Mouse (Mus musculus) heart, adult 2 months (tissue): ENCODE measurements around the gene Cntrl. TPM values are rescaled to one million over a fixed set of nuclear protein-coding genes. Genes with fewer than 3 reads are reported as not detected.

Source experiments
- DNase-seq, 2 experiments: peaks; one replicate each; pipeline ENCODE4 v3.0.0; 2021
- H3K27ac ChIP-seq: fragments of 200-600 bp; 2 replicates; pipeline ENCODE4 v1.8.1; 2022
- H3K27me3 ChIP-seq: fragments of 200-500 bp; 2 replicates; pipeline ENCODE4 v1.6.1; 2012; ENCODE audit warnings: mild to moderate bottlenecking, low read length, inconsistent platforms, mixed read lengths; ENCODE audit not compliant: control insufficient read depth, insufficient read depth
- H3K36me3 ChIP-seq: fragments of 200-500 bp; 2 replicates; pipeline ENCODE4 v1.6.1; 2012; ENCODE audit warnings: low read length, inconsistent platforms; ENCODE audit not compliant: control insufficient read depth, insufficient read depth
- H3K4me1 ChIP-seq: fragments of 200-500 bp; 2 replicates; pipeline ENCODE4 v1.6.1; 2011; ENCODE audit warnings: low read length; ENCODE audit not compliant: control insufficient read depth, insufficient read depth
- H3K4me3 ChIP-seq: fragments of 200-600 bp; 2 replicates; pipeline ENCODE4 v1.8.1; 2022
- H3K79me2 ChIP-seq: fragments of 200-500 bp; replicated peaks from 2 replicates; pipeline ENCODE4 v1.6.1; 2012; ENCODE audit warnings: mild to moderate bottlenecking, inconsistent platforms, low read length, moderate library complexity, mixed read lengths; ENCODE audit not compliant: control insufficient read depth, insufficient read depth
- H3K9ac ChIP-seq: fragments of 200-500 bp; 2 replicates; pipeline ENCODE4 v1.6.1; 2012; ENCODE audit warnings: low read depth, mild to moderate bottlenecking, control low read depth, inconsistent platforms, low read length, mixed read lengths
- CTCF ChIP-seq: fragments of 200-600 bp; IDR thresholded peaks from 2 replicates; pipeline ENCODE4 v1.8.1; 2022; ENCODE audit warnings: antibody characterized with exemption, mild to moderate bottlenecking, moderate library complexity
- EP300 ChIP-seq: fragments of 200-500 bp; IDR thresholded peaks from 2 replicates; pipeline ENCODE4 v1.6.1; 2011; ENCODE audit warnings: low read depth, low read length, control low read depth; ENCODE audit not compliant: insufficient read depth
- POLR2A ChIP-seq: fragments of 200-500 bp; IDR thresholded peaks from 2 replicates; pipeline ENCODE4 v1.6.1; 2011; ENCODE audit warnings: mild to moderate bottlenecking, low read depth, low read length, control low read depth; ENCODE audit not compliant: insufficient read depth
- WGBS: fragments of 180-500 bp; shearing (Covaris S2); methylation state at CpG from one replicate; pipeline ENCODE4 v1.1.7; 2018; 5-methylcytosine and 5-hydroxymethylcytosine counted together
- intact Hi-C: fragments of 180-260 bp; cut with DNase I; formaldehyde crosslinking; loops from one replicate; pipeline ENCODE4 v1.15.1; 2025
- polyA plus RNA-seq: library from polyadenylated mRNA; depleted of rRNA; stranded (reverse); fragments of >200 nt; gene quantifications from 2 replicates; pipeline ENCODE4 v1.2.3, GENCODE M21; 2012; rRNA removed
- total RNA-seq, 2 experiments: library from RNA; stranded (reverse); gene quantifications; 2 replicates each; pipeline ENCODE4 v1.2.3; 2021

Cntrl gene
- total and polyA plus RNA-seq, 3 experiments = 5.0 to 6.5 (median 5.3) TPM

GRCm38 (mm10) chr2:35218736-35219135 is 109.4 kb downstream of the Cntrl start:
- no peaks in the 10 kb centered on the region for H3K4me1 ChIP-seq
- no peak overlapping the region for H3K4me3 ChIP-seq
- H3K36me3 ChIP-seq = no peaks in the 10 kb centered on the region
- no peaks in the 10 kb centered on the region for H3K27me3 ChIP-seq
- H3K27ac ChIP-seq = no peak overlapping the region
- no peaks in the 10 kb centered on the region for H3K79me2 ChIP-seq
- 97% methylated on average over 3 of the region's 3 CpGs for WGBS
- TF ChIP-seq EP300 (no peak), POLR2A (no peak), CTCF (no peak)
- intact Hi-C loops = no loop called here
- no peak for DNase-seq
- no peak overlapping the region for H3K9ac ChIP-seq

GRCm38 (mm10) chr2:35222822-35223391 is 113.6 kb downstream of the Cntrl start:
- no peak overlapping the region for H3K9ac ChIP-seq
- intact Hi-C loops = no loop called here
- H3K4me3 ChIP-seq = no peak overlapping the region
- no peaks in the 10 kb centered on the region for H3K4me1 ChIP-seq
- H3K36me3 ChIP-seq = no peaks in the 10 kb centered on the region
- 55% methylated on average over 6 of the region's 6 CpGs for WGBS
- DNase-seq = no peak
- no peaks in the 10 kb centered on the region for H3K79me2 ChIP-seq
- H3K27ac ChIP-seq = no peak overlapping the region
- no peak for TF ChIP-seq POLR2A
- no peak for TF ChIP-seq CTCF
- TF ChIP-seq EP300 = no peak
- no peaks in the 10 kb centered on the region for H3K27me3 ChIP-seq

- TF ChIP-seq EP300 = no peak
- TF ChIP-seq CTCF = no peak
- no peak for TF ChIP-seq POLR2A
- no peak overlapping the region for H3K27ac ChIP-seq
- WGBS = 90% methylated on average over 15 of the region's 15 CpGs
- no peaks in the 10 kb centered on the region for H3K79me2 ChIP-seq
- no peak overlapping the region for H3K4me3 ChIP-seq
- intact Hi-C loops = no loop called here
- H3K4me1 ChIP-seq = no peaks in the 10 kb centered on the region
- no peaks in the 10 kb centered on the region for H3K27me3 ChIP-seq
- no peak overlapping the region for H3K9ac ChIP-seq
- no peaks in the 10 kb centered on the region for H3K36me3 ChIP-seq
- DNase-seq = no peak
These were observed 115.0 kb downstream of the Cntrl start for GRCm38 (mm10) chr2:35224285-35224684.

- Histone ChIP-seq H3K27ac (no peak overlapping the region), H3K4me1 (no peaks in the 10 kb centered on the region; the same call in 1 of the 2 replicates), H3K27me3 (no peaks in the 10 kb centered on the region), H3K4me3 (no peak overlapping the region), H3K9ac (no peak overlapping the region), H3K36me3 (no peaks in the 10 kb centered on the region), H3K79me2 (no peaks in the 10 kb centered on the region)
- intact Hi-C loops = no loop called here
- TF ChIP-seq CTCF (no peak), EP300 (no peak), POLR2A (no peak)
- DNase-seq = no peak
- 79% methylated on average over 4 of the region's 4 CpGs for WGBS
These were observed 118.9 kb downstream of the Cntrl start for GRCm38 (mm10) chr2:35228145-35228544.

Other genes with a start within 250 kb of the Cntrl start
- under 1 TPM; 0.37 to 0.61 TPM for gene Cutal, start 235.1 kb upstream of the Cntrl start, total RNA-seq
- gene Cutal, start 235.1 kb upstream of the Cntrl start, polyA plus RNA-seq = 1.7 and 2.9 TPM in 2 replicates
- gene Psmd5, start 234.5 kb upstream of the Cntrl start, total RNA-seq = 10 to 100 TPM; 11.3 to 12.9 TPM
- 8.1 and 13.8 TPM in 2 replicates for gene Psmd5, start 234.5 kb upstream of the Cntrl start, polyA plus RNA-seq
- gene Phf19, start 195.5 kb upstream of the Cntrl start, total RNA-seq = 1 to 10 TPM in 1 of 2 experiments, under 1 TPM in 1; 0.76 to 1.1 TPM
- gene Phf19, start 195.5 kb upstream of the Cntrl start, polyA plus RNA-seq = 0.80 and 0.91 TPM in 2 replicates
- 1 to 10 TPM; 1.2 TPM for gene Traf1, start 147.7 kb upstream of the Cntrl start, total RNA-seq
- 2.0 and 2.5 TPM in 2 replicates for gene Traf1, start 147.7 kb upstream of the Cntrl start, polyA plus RNA-seq
- not detected for gene Hc, start 48.1 kb upstream of the Cntrl start, total RNA-seq
- 0.06 and 0.26 TPM in 2 replicates for gene Hc, start 48.1 kb upstream of the Cntrl start, polyA plus RNA-seq
- gene AI182371, start 7.9 kb upstream of the Cntrl start, total RNA-seq = not detected
- 0.14 and 0.35 TPM in 2 replicates for gene AI182371, start 7.9 kb upstream of the Cntrl start, polyA plus RNA-seq
- 100 to 1,000 TPM; 129 to 135 TPM for gene Rab14, start 91.6 kb downstream of the Cntrl start, total RNA-seq
- gene Rab14, start 91.6 kb downstream of the Cntrl start, polyA plus RNA-seq = 61.4 and 70.1 TPM in 2 replicates
- gene Gsn, start 146.9 kb downstream of the Cntrl start, total RNA-seq = 1,000 to 10,000 TPM in 1 of 2 experiments, 100 to 1,000 TPM in 1; 878 to 1,097 TPM
- 1,373 and 1,759 TPM in 2 replicates for gene Gsn, start 146.9 kb downstream of the Cntrl start, polyA plus RNA-seq
- 10 to 100 TPM; 82.4 to 87.5 TPM for gene Stom, start 227.5 kb downstream of the Cntrl start, total RNA-seq
- gene Stom, start 227.5 kb downstream of the Cntrl start, polyA plus RNA-seq = 75.6 and 147 TPM in 2 replicates